Mouse (Mus musculus) liver, embryonic 16.5 days (tissue): ENCODE measurements around the gene Uimc1. TPM values are rescaled to one million over a fixed set of nuclear protein-coding genes. Genes with fewer than 3 reads are reported as not detected.

Source experiments
- ATAC-seq: fragments of 200-750 bp; cut with Nextera tagmentation; 2 replicates; pipeline ENCODE4 v1.8.0; 2017; ENCODE audit warnings: low read depth, mild to moderate bottlenecking, moderate number of reproducible peaks, moderate library complexity
- H3K27ac ChIP-seq: fragments of 300-500 bp; sonication (generic); 2 replicates; pipeline ENCODE4 v1.5.1; 2014; ENCODE audit warnings: mild to moderate bottlenecking, low read length
- H3K27me3 ChIP-seq: fragments of 300-500 bp; sonication (generic); 2 replicates; pipeline ENCODE4 v1.6.1; 2014; ENCODE audit warnings: low read depth, low read length, mixed read lengths; ENCODE audit not compliant: control insufficient read depth, insufficient read depth
- H3K36me3 ChIP-seq: fragments of 300-500 bp; sonication (generic); 2 replicates; pipeline ENCODE4 v1.6.1; 2014; ENCODE audit warnings: mild to moderate bottlenecking; ENCODE audit not compliant: control insufficient read depth, insufficient read depth
- H3K4me1 ChIP-seq: fragments of 300-500 bp; sonication (generic); 2 replicates; pipeline ENCODE4 v1.6.1; 2014; ENCODE audit warnings: low read depth, low read length, mixed read lengths; ENCODE audit not compliant: control insufficient read depth
- H3K4me2 ChIP-seq: fragments of 300-500 bp; sonication (generic); 2 replicates; pipeline ENCODE4 v1.6.1; 2014; ENCODE audit warnings: low read depth, low read length, mixed read lengths
- H3K4me3 ChIP-seq: fragments of 300-500 bp; sonication (generic); 2 replicates; pipeline ENCODE4 v1.5.1; 2014; ENCODE audit warnings: low read depth, mild to moderate bottlenecking, low read length
- H3K9ac ChIP-seq: fragments of 300-500 bp; sonication (generic); 2 replicates; pipeline ENCODE4 v1.6.1; 2014; ENCODE audit warnings: low read depth, low read length
- H3K9me3 ChIP-seq: fragments of 300-500 bp; sonication (generic); replicated peaks from 2 replicates; pipeline ENCODE4 v1.6.1; 2016; ENCODE audit warnings: low read length; ENCODE audit not compliant: control insufficient read depth
- WGBS: fragments of 180-500 bp; shearing (Covaris S2); extraction: QIAGEN DNeasy Blood & Tissue Kit; methylation state at CpG from one replicate; pipeline ENCODE4 v1.1.7; 2014; ENCODE audit not compliant: insufficient replicate concordance; 5-methylcytosine and 5-hydroxymethylcytosine counted together
- polyA plus RNA-seq: library from polyadenylated mRNA; unstranded; fragments of >200 nt; fragmentation: Nextera tagmentation; extraction: Ambion mirVana; gene quantifications from 2 replicates; pipeline ENCODE4 v1.2.1, GENCODE M21; 2015

Gene Uimc1
- polyA plus RNA-seq, 1 experiment from 2014 or later, result 13.9 TPM

DNA sequence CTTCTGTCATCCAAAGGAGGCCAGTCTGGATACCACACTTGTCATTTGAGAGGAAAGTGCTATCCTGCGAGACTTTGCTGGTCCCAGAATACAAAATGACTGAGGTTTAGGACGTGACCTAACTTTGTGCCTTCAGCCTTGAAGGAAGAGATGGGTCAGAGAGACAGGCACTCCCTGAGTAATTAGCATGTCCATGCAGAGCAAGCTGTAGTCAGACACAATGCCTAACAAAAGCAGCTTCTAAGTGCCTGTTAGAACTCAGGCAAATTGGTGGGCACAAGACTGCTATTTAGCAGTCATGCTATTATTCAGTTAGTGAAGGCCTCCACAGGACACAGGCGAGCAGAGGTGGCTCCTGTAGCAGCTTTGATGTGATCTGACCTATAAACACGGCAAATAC lies 77.8 kb downstream of the Uimc1 start:
- no peak overlapping the region for H3K27ac ChIP-seq
- 62% methylated on average over 4 of the region's 4 CpGs for WGBS

DNA sequence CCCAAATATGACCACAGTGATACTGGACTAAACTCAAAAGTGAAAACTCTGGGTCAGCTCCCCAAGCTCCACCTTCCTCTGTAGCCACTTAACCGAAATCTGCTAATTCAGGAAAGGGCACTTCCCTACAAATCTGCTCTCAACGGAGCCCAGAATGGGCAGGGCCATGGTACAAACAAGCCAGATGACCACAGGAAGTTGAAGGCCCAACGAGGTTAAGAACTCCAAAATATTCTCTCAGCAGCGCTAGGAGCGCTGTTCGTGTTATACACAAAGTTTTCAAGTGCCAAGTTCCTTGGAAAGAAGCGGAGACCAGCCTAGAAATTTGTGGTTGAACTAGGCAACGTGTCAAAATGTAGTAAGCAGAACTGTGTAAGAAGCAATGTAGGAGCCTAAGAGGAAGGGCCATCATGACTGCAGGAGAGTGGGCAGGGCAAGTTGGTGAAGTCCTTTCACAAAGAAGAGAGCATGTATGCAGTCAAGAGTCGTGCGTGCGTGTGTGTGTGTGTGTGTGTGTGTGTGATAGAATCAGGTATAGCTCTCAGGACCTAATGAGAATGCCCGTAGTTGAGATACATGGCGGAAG lies 78.8 kb downstream of the Uimc1 start, which contains the start of gene Hk3:
Gene Hk3 (minus strand): TSS at position 192 of the 586 bp plus-strand sequence.
- peak within 1 kb of the TSS; percentile 53 for H3K27ac ChIP-seq
- ATAC-seq, result no peak; the same call in 1 of the 2 replicates
- 53% methylated on average over 13 of the region's 13 CpGs for WGBS
- no peak within 1 kb of the TSS for H3K9ac ChIP-seq
- no peaks in the 10 kb centered on the region; the same call in 1 of the 2 replicates for H3K4me1 ChIP-seq
- H3K9me3 ChIP-seq, result no peaks in the 10 kb centered on the region
- H3K36me3 ChIP-seq, result no peaks in the 10 kb centered on the region
- H3K27me3 ChIP-seq, result no peaks in the 10 kb centered on the region
- no peak within 1 kb of the TSS; the same call in 1 of the 2 replicates for H3K4me2 ChIP-seq
- no peak within 1 kb of the TSS for H3K4me3 ChIP-seq

More for the DNA sequence above, 77.8 kb downstream of the Uimc1 start:
- no peaks in the 10 kb centered on the region for H3K36me3 ChIP-seq
- no peaks in the 10 kb centered on the region for H3K27me3 ChIP-seq
- H3K9ac ChIP-seq, result no peak overlapping the region
- H3K4me2 ChIP-seq, result no peak overlapping the region
- no peak for ATAC-seq
- H3K4me1 ChIP-seq, result no peaks in the 10 kb centered on the region; the same call in 1 of the 2 replicates
- no peak overlapping the region for H3K4me3 ChIP-seq
- H3K9me3 ChIP-seq, result no peaks in the 10 kb centered on the region

DNA sequence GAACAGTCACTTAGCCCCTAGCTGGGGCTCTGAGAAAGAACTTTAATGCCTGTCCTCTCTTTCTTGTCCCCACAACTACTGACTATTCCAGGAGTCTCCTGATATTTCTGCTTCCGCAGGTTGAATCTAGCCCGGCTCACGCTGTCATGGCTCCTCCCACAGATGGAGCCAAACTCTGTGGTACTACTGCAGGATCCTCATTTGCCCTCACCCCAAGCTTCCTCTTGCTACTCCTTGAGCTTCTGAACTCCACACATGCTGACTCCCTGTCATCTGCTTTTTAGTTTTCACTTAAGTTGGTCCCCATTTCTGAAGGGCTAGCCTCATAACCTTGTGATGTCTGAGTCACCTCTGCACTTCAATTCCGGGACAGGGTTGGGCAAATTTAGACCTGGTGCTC lies 80.0 kb downstream of the Uimc1 start:
- H3K4me3 ChIP-seq, result no peak overlapping the region
- no peak overlapping the region for H3K9ac ChIP-seq
- ATAC-seq, result no peak
- H3K4me1 ChIP-seq, result no peaks in the 10 kb centered on the region; the same call in 1 of the 2 replicates
- H3K27me3 ChIP-seq, result no peaks in the 10 kb centered on the region
- 65% methylated on average over 4 of the region's 4 CpGs for WGBS
- H3K27ac ChIP-seq, result no peak overlapping the region
- H3K4me2 ChIP-seq, result no peak overlapping the region; the same call in 1 of the 2 replicates
- no peaks in the 10 kb centered on the region for H3K9me3 ChIP-seq
- H3K36me3 ChIP-seq, result no peaks in the 10 kb centered on the region

DNA sequence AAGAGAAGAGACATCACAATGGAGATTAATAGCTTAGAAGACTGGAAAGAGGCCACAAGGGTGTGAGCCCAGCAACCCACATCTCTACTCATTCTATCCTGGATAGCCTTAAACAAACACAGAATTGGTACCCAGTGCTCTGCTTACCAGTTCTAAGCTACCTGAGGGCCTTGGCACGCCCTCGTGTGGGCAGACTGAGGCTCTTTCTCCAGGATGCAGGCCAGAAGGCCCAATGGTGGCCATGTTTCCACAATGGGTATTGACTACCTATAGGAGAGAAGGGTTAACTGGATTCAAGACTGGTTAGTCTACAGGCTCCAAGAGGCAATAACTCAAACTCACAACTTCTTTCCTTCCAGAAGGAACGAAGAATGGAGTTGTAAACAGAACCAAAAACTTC lies 80.9 kb downstream of the Uimc1 start:
- Histone ChIP-seq H3K4me1 (no peaks in the 10 kb centered on the region; the same call in 1 of the 2 replicates), H3K9ac (no peak overlapping the region), H3K9me3 (no peaks in the 10 kb centered on the region), H3K27ac (no peak overlapping the region), H3K4me2 (peak overlapping the region; percentile 28; the same call in 1 of the 2 replicates), H3K36me3 (no peaks in the 10 kb centered on the region), H3K4me3 (no peak overlapping the region), H3K27me3 (no peaks in the 10 kb centered on the region)
- 42% methylated on average over 3 of the region's 3 CpGs for WGBS
- ATAC-seq, result no peak

DNA sequence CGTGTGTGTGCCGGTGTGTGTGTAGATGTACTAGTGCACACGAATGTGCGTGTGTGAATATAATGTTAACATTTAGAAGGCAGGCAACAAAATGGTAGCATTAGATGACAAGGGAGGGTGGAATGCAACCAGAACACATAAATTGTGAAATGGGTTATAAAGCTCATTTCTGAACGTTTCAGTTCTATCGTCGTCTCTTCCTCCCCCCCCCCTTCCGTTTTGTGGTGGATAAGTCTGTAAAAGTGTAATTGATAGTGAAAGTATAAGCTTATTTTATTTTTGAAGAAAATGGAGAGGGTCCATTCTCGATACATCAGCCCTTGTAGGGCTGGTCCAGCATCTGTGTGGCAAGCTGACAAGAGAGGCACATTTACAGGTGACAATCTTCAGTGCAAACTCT lies 81.4 kb downstream of the Uimc1 start:
- 72% methylated on average over 9 of the region's 9 CpGs for WGBS
- no peak for ATAC-seq
- H3K27me3 ChIP-seq, result no peaks in the 10 kb centered on the region
- no peaks in the 10 kb centered on the region for H3K9me3 ChIP-seq
- no peaks in the 10 kb centered on the region for H3K36me3 ChIP-seq
- H3K27ac ChIP-seq, result no peak overlapping the region
- H3K4me1 ChIP-seq, result no peaks in the 10 kb centered on the region; the same call in 1 of the 2 replicates
- H3K9ac ChIP-seq, result no peak overlapping the region
- H3K4me2 ChIP-seq, result no peak overlapping the region
- H3K4me3 ChIP-seq, result no peak overlapping the region

DNA sequence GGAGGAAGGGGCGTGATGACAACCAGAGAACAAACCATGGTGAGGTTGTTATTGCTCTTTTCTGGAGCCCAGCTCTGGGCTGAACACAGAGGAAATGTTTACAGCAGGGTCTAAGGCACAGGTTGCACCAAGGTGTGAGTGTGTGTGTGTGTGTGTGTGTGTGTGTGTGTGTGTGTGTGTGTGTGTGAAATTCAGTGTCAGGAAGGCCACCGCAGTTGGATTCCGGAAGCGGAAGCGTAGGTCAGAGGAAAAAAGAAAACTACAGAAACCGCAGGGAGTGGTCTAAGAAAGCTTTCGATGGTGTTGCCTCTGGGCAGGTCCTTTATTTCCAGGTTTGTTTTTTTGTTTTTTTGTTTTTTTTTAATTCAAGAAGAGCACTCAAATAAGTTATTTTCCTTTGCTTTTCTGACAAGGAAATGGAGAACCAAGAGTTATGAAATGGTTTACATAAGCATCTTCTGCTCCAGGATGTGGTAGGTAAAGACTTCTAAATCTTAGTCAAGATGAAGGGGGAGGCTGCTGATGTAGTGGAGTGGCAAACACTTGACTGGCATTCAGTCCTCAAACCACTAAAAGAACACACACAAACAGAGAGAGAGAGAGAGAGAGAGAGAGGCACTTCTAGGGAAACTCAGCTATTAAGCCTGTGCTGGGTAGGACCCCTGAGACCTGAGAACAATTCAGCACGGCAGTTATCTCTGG lies 82.1 kb downstream of the Uimc1 start:
- WGBS, result 63% methylated on average over 8 of the region's 8 CpGs
- H3K4me1 ChIP-seq, result no peaks in the 10 kb centered on the region; the same call in 1 of the 2 replicates
- H3K36me3 ChIP-seq, result no peaks in the 10 kb centered on the region
- H3K9me3 ChIP-seq, result no peaks in the 10 kb centered on the region
- H3K27ac ChIP-seq, result no peak overlapping the region
- no peak overlapping the region for H3K4me3 ChIP-seq
- no peaks in the 10 kb centered on the region for H3K27me3 ChIP-seq
- no peak overlapping the region for H3K4me2 ChIP-seq
- ATAC-seq, result no peak
- no peak overlapping the region for H3K9ac ChIP-seq

DNA sequence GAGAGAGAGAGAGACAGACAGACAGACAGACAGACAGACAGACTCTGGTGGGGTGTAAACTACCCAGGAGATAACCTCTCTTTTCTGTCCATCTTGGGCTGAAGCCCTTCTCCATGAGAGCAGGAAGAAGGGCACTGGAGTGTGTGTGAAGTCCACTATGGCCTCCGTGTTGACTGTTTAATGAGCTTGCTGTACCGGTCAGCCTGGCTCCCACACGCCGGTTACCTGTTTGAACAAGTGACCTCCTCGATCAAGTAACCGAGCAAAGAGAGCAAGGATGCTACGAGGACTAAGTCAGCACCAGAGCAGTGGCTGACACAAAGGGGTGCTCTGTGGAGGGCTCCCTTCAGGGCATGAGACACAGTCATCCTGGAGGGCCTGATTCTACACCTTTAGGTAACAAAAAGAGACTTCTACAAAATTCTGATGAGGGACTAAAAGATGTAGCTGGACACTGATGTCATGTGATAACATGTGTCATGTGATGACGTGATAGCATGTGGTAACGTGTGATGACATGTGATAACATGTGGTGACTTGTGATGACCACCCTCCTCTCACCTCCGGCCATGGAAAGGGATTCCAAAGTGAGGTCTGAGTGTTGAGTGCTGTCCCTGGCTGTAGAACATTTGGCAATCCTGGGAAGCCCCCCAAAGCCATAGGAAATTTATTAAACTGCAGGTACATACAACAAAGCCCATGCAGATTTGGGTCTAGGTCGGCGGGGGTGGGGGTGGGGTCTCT lies 82.8 kb downstream of the Uimc1 start:
- Histone ChIP-seq H3K9me3 (no peaks in the 10 kb centered on the region), H3K4me3 (no peak overlapping the region), H3K36me3 (no peaks in the 10 kb centered on the region), H3K27me3 (no peaks in the 10 kb centered on the region), H3K4me2 (no peak overlapping the region), H3K9ac (no peak overlapping the region), H3K27ac (no peak overlapping the region), H3K4me1 (no peaks in the 10 kb centered on the region)
- 58% methylated on average over 12 of the region's 12 CpGs for whole genome bisulfite sequencing
- ATAC-seq, result no peak

DNA sequence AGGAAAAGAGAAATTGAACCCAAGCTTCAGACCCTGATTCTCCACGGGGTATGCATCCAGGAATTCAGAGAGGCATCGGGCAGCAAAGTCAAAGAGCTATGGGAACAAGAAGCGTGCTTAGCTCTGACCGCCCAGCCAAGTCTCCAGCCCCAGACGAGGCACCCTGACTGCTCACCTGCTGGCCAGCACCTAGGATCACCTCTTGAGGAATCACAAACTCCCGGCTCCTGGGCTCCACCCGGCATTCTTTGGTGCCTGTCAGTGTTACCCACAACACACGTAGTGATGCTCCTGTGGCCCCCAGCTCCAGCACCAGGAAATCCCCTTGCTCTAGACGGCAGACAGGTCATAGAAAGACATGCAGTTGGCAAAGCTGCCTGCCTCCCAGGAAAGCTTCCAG lies 85.6 kb downstream of the Uimc1 start:
- 59% methylated on average over 9 of the region's 9 CpGs for WGBS
- no peaks in the 10 kb centered on the region for H3K4me1 ChIP-seq
- no peaks in the 10 kb centered on the region for H3K36me3 ChIP-seq
- H3K27ac ChIP-seq, result no peak overlapping the region
- H3K27me3 ChIP-seq, result no peaks in the 10 kb centered on the region
- ATAC-seq, result no peak
- H3K4me3 ChIP-seq, result no peak overlapping the region
- no peak overlapping the region for H3K4me2 ChIP-seq
- H3K9me3 ChIP-seq, result no peaks in the 10 kb centered on the region
- H3K9ac ChIP-seq, result no peak overlapping the region
